Mouse (Mus musculus): ENCODE data around the gene Noc3l. TPM values are rescaled to one million over a fixed set of nuclear protein-coding genes. Genes with fewer than 3 reads are reported as not detected.

The Noc3l gene
- total RNA-seq, 2 experiments from 2014 or later: 14.3 to 14.6 TPM

GRCm38 (mm10) chr19:38758685-38759472 is 60.2 kb downstream of the Noc3l start:
- no peak for DNase-seq (ENCODE audit: low spot score in 2 of 2)

- DNase-seq (ENCODE audit: low spot score in 2 of 2): no peak
These were observed 61.0 kb downstream of the Noc3l start for GRCm38 (mm10) chr19:38758056-38758455.

GRCm38 (mm10) chr19:38757161-38757560 is 61.9 kb downstream of the Noc3l start:
- no peak for DNase-seq (ENCODE audit: low spot score in 2 of 2)

GRCm38 (mm10) chr19:38750192-38750591 is 68.8 kb downstream of the Noc3l start:
- no peak for DNase-seq (ENCODE audit: low spot score in 2 of 2)

GRCm38 (mm10) chr19:38746492-38747014 is 72.5 kb downstream of the Noc3l start:
- no peak for DNase-seq (ENCODE audit: low spot score in 2 of 2)

GRCm38 (mm10) chr19:38745810-38746491 is 73.1 kb downstream of the Noc3l start:
- DNase-seq (ENCODE audit: low spot score in 2 of 2): no peak

- no peak for DNase-seq (ENCODE audit: low spot score in 2 of 2)
These were observed 74.5 kb downstream of the Noc3l start for GRCm38 (mm10) chr19:38744546-38744945.

Other genes with a start within 250 kb of the Noc3l start
- 10 to 100 TPM; 11.0 to 11.7 TPM for gene Tbc1d12, start 17.3 kb upstream of the Noc3l start, total RNA-seq (2021)
- gene Hells, start 111.7 kb upstream of the Noc3l start, total RNA-seq (2021): 1 to 10 TPM; 4.2 TPM
- gene Cyp2c55, start 187.8 kb upstream of the Noc3l start, total RNA-seq (2021): under 1 TPM; 0.20 TPM
- under 1 TPM; 0.18 to 0.22 TPM for gene Cyp2c65, start 241.8 kb upstream of the Noc3l start, total RNA-seq (2021)

Data from layer of hippocampus, adult 18-20 months (tissue).